Comparison of ENCODE assay signal across 12 mouse cellular contexts in genomic region chr16:34936339-34936810, GRCm38 (mm10).
DNase-seq lines count a peak whose midpoint lies in the region; ATAC-seq and TF ChIP-seq lines count a peak whose summit lies in the region.
"Had no signal": no experiment of that assay in that cellular context is flagged by ENCODE, and none has a peak within 500 bp of the region (broad histone marks: within the 10 kb centered on the region; RNA-seq: fewer than 3 reads in every experiment).

No protein-coding gene starts in this region.

- no peaks in the 10 kb centered on the region for H3K36me3 ChIP-seq in heart, embryonic 15.5 days
- peaks cover 58% of the 10 kb centered on the region for H3K36me3 ChIP-seq in lung, embryonic 14.5 days (ENCODE audit: insufficient read depth)
- H3K36me3 ChIP-seq in limb, embryonic 12.5 days = no peaks in the 10 kb centered on the region
- no peaks in the 10 kb centered on the region; the same call in 1 of the 2 replicates for H3K36me3 ChIP-seq in stomach, postnatal 0 days (ENCODE audit: control insufficient read depth, insufficient read depth, low read length)
- H3K36me3 ChIP-seq: hindbrain, embryonic 15.5 days had no signal

- no peaks in the 10 kb centered on the region for H3K9me3 ChIP-seq in heart, embryonic 15.5 days (replicated peaks)
- H3K9me3 ChIP-seq in lung, embryonic 14.5 days (ENCODE audit: low read depth, low read length) = no peaks in the 10 kb centered on the region
- H3K9me3 ChIP-seq in limb, embryonic 12.5 days = no peaks in the 10 kb centered on the region
- H3K9me3 ChIP-seq in stomach, postnatal 0 days (ENCODE audit: control insufficient read depth, low read length) = no peaks in the 10 kb centered on the region
- H3K9me3 ChIP-seq: forebrain, embryonic 13.5 days; hindbrain, embryonic 15.5 days had no signal

- no peak overlapping the region for H3K4me2 ChIP-seq in heart, embryonic 15.5 days
- no peak overlapping the region for H3K4me2 ChIP-seq in lung, embryonic 14.5 days
- peak overlapping the region; percentile 27 for H3K4me2 ChIP-seq in limb, embryonic 12.5 days
- H3K4me2 ChIP-seq in stomach, postnatal 0 days (replicated peaks; ENCODE audit: low read depth) = no peak overlapping the region
- H3K4me2 ChIP-seq: forebrain, embryonic 13.5 days; hindbrain, embryonic 15.5 days had no signal

- no peak for TF ChIP-seq POLR2A in lung, adult 2 months (IDR thresholded peaks at IDR 0.05; ENCODE audit: borderline replicate concordance, extremely low read depth, low read depth, low read length)

- H3K9ac ChIP-seq in heart, embryonic 15.5 days = no peak overlapping the region
- H3K9ac ChIP-seq in lung, embryonic 14.5 days = no peak overlapping the region; the same call in 1 of the 2 replicates
- no peak overlapping the region for H3K9ac ChIP-seq in limb, embryonic 12.5 days (replicated peaks)
- H3K9ac ChIP-seq in stomach, postnatal 0 days (ENCODE audit: low read length) = 0 out of 2 replicates have a peak overlapping the region, but pooled peaks have one; percentile 38
- H3K9ac ChIP-seq: forebrain, embryonic 13.5 days; hindbrain, embryonic 15.5 days had no signal

- TF ChIP-seq EP300 in stomach, postnatal 0 days (optimal IDR thresholded peaks at IDR 0.05) = no peak

- H3K27ac ChIP-seq in heart, embryonic 15.5 days = peak overlapping the region; percentile 35
- peak overlapping the region; percentile 81 for H3K27ac ChIP-seq in lung, embryonic 14.5 days (ENCODE audit: low read depth)
- H3K27ac ChIP-seq in limb, embryonic 12.5 days = peak overlapping the region; percentile 95
- peak overlapping the region; percentile 19; the same call in 1 of the 2 replicates for H3K27ac ChIP-seq in stomach, postnatal 0 days (replicated peaks)
- H3K27ac ChIP-seq: forebrain, embryonic 13.5 days; hindbrain, embryonic 15.5 days had no signal

- 41% methylated on average over 9 of the region's 9 CpGs for WGBS in heart, embryonic 15.5 days
- WGBS in lung, embryonic 14.5 days = 22% methylated on average over 9 of the region's 9 CpGs
- WGBS in lung, adult 2 months = 39% methylated on average over 9 of the region's 9 CpGs
- WGBS in limb, embryonic 12.5 days = 43% methylated on average over 9 of the region's 9 CpGs
- 29% methylated on average over 9 of the region's 9 CpGs for WGBS in stomach, postnatal 0 days

- no peak for DNase-seq in heart, adult 9 months (ENCODE audit: low spot score in 2 of 2)
- DNase-seq in lung, embryonic 14.5 days = peak; percentile 63
- no peak for DNase-seq in lung, adult 2 months
- DNase-seq in stomach, postnatal 0 days (ENCODE audit: low spot score) = peak; percentile 27
- no peak for DNase-seq in thymus, adult 18-20 months
- DNase-seq in adrenal gland, adult (ENCODE audit: inconsistent age in 2 of 2, low spot score in 1 of 2) = no peak
- DNase-seq: adrenal gland, adult 2 months; gastrocnemius, postnatal 25 days had no signal

- no peak for ATAC-seq in heart, embryonic 15.5 days (replicated peaks; ENCODE audit: insufficient number of reproducible peaks, insufficient read depth, low FRiP score, low read depth)
- ATAC-seq in lung, embryonic 14.5 days (ENCODE audit: insufficient read depth) = peak; percentile 7; the same call in 1 of the 2 replicates
- no peak for ATAC-seq in limb, embryonic 12.5 days (ENCODE audit: insufficient number of reproducible peaks, insufficient read depth, low FRiP score, low TSS enrichment, low read depth)
- ATAC-seq in stomach, postnatal 0 days (ENCODE audit: low FRiP score, low TSS enrichment) = no peak
- ATAC-seq: forebrain, embryonic 13.5 days had no signal

- H3K4me3 ChIP-seq in heart, embryonic 15.5 days = no peak overlapping the region
- H3K4me3 ChIP-seq in lung, embryonic 14.5 days (ENCODE audit: low read depth, low read length) = no peak overlapping the region
- no peak overlapping the region for H3K4me3 ChIP-seq in lung, adult 2 months (replicated peaks; ENCODE audit: extremely low read depth, low read depth, low read length)
- H3K4me3 ChIP-seq in limb, embryonic 12.5 days (replicated peaks) = no peak overlapping the region
- no peak overlapping the region for H3K4me3 ChIP-seq in stomach, postnatal 0 days (ENCODE audit: low read depth, low read length)
- H3K4me3 ChIP-seq: forebrain, embryonic 13.5 days; hindbrain, embryonic 15.5 days had no signal

- H3K27me3 ChIP-seq in heart, embryonic 15.5 days = peaks cover 37% of the 10 kb centered on the region
- H3K27me3 ChIP-seq in lung, embryonic 14.5 days (ENCODE audit: insufficient read depth, low read length) = no peaks in the 10 kb centered on the region
- H3K27me3 ChIP-seq in limb, embryonic 12.5 days = no peaks in the 10 kb centered on the region
- H3K27me3 ChIP-seq in stomach, postnatal 0 days (ENCODE audit: control insufficient read depth, insufficient read depth, low read length) = no peaks in the 10 kb centered on the region
- H3K27me3 ChIP-seq: forebrain, embryonic 13.5 days; hindbrain, embryonic 15.5 days had no signal

- no peak for TF ChIP-seq CTCF in lung, embryonic 14.5 days (IDR thresholded peaks at IDR 0.05; ENCODE audit: low read depth)
- TF ChIP-seq CTCF in lung, adult 2 months (IDR thresholded peaks at IDR 0.05; ENCODE audit: insufficient read depth, low read length) = no peak
- TF ChIP-seq CTCF in stomach, postnatal 0 days (IDR thresholded peaks at IDR 0.05; ENCODE audit: low read depth) = no peak

- peaks cover 55% of the 10 kb centered on the region for H3K4me1 ChIP-seq in heart, embryonic 15.5 days (replicated peaks)
- peaks cover 39% of the 10 kb centered on the region for H3K4me1 ChIP-seq in lung, embryonic 14.5 days (ENCODE audit: insufficient read depth)
- H3K4me1 ChIP-seq in lung, adult 2 months (ENCODE audit: control insufficient read depth, insufficient read depth, low read length) = peaks cover 42% of the 10 kb centered on the region
- H3K4me1 ChIP-seq in limb, embryonic 12.5 days (replicated peaks) = peaks cover 73% of the 10 kb centered on the region
- H3K4me1 ChIP-seq in stomach, postnatal 0 days (replicated peaks; ENCODE audit: control insufficient read depth, insufficient read depth) = peaks cover 10% of the 10 kb centered on the region
- H3K4me1 ChIP-seq: forebrain, embryonic 13.5 days; hindbrain, embryonic 15.5 days had no signal

Comparison
In these comparisons a context has a peak if more than half of its experiments do, and no peak if none do; other contexts are left out.
1. DNase-seq: peak in lung, embryonic 14.5 days (single experiment) and stomach, postnatal 0 days (single experiment); none in heart, adult 9 months (0 of 2), lung, adult 2 months (single experiment), thymus, adult 18-20 months (0 of 2) and adrenal gland, adult (0 of 2).
2. H3K27ac ChIP-seq: peak in every context shown above with its lines; median percentile 95 in limb, embryonic 12.5 days; 81 in lung, embryonic 14.5 days; 35 in heart, embryonic 15.5 days; 19 in stomach, postnatal 0 days.